Mouse (Mus musculus) brain, embryonic 14.5 days (tissue): ENCODE measurements at regions not wholly inside any gene's neighbourhood (a gene's known extent, or its start where the extent isn't known, plus 50 kb on each side); places are given as distances from the start of the nearest gene placed in this dataset.
A peak's percentile ranks its signal among the peaks of the same experiment; 100 is the strongest.

ENCODE experiments used
- DNase-seq: peaks from one replicate; pipeline ENCODE4 v3.0.0-alpha.2; 2011; ENCODE audit warnings: low read depth
- CTCF ChIP-seq: fragments of 200-500 bp; IDR thresholded peaks from 2 replicates; pipeline ENCODE4 v1.5.1; 2012; ENCODE audit warnings: inconsistent platforms, mild to moderate bottlenecking, moderate library complexity, borderline replicate concordance; ENCODE audit not compliant: insufficient read depth, insufficient read length; ENCODE audit errors: extremely low read depth
- POLR2A ChIP-seq: fragments of 200-500 bp; IDR thresholded peaks from 2 replicates; pipeline ENCODE4 v1.6.1; 2012; ENCODE audit warnings: mild to moderate bottlenecking, inconsistent platforms, borderline replicate concordance; ENCODE audit not compliant: poor library complexity, insufficient read depth, insufficient read length, severe bottlenecking; ENCODE audit errors: extremely low read depth

- TF ChIP-seq POLR2A (no peak), CTCF (no peak)
- DNase-seq, result peak; percentile 34
These were observed 123.5 kb downstream of the Ly86 start for GRCm38 (mm10) chr13:37468304-37469178.

- peak; percentile 63 for DNase-seq
- TF ChIP-seq CTCF (no peak), POLR2A (no peak)
These were observed 125.4 kb downstream of the Ly86 start for GRCm38 (mm10) chr13:37470230-37470907.

DNA sequence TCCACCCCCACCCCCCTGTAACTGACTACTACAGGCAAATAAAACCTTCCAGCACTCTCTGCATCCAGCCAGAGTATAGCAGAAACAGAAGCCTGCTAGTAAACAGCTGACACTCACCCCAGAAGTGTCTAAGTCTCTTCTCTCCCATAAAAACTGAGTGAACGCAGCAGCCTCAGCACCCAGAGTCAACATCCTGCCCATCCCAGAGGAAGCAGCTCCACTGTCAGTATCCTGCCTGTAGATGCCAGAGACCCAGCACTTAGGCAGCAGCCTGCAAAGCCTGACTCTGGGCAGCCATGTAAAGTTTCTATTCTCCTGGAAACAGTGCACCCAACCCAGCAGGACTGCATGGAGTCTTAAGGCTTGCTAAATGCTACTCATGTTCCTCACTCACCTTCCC, 128.4 kb downstream of the Ly86 start:
- DNase-seq, result no peak
- TF ChIP-seq POLR2A (no peak), CTCF (no peak)

GRCm38 (mm10) chr13:37475804-37476203, 130.8 kb downstream of the Ly86 start:
- TF ChIP-seq CTCF (no peak), POLR2A (no peak)
- DNase-seq, result no peak

- TF ChIP-seq CTCF, result no peak
- no peak for TF ChIP-seq POLR2A
- DNase-seq, result no peak
These were observed 131.4 kb downstream of the Ly86 start for GRCm38 (mm10) chr13:37476256-37477053.

DNA sequence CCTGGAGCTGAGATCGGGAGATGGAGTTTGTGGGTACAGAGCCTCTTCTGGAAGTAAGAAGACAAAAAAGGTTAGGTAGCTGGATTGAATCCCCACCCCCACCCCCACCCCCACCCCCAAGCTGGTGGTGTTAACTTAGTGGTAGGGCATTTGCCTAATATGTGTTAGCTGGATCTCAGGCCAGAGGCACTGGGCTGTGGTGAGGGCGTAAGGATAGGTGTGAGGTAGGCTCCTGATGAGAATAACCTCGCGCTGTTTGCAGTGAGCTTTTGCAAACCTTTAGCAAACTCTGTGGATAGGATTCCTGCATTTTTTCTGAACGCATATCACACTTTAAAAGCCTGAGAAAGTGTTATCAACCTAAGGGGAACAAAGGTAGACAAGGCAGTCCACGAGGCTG, 132.3 kb downstream of the Ly86 start:
- DNase-seq, result no peak
- TF ChIP-seq CTCF (no peak), POLR2A (no peak)

DNA sequence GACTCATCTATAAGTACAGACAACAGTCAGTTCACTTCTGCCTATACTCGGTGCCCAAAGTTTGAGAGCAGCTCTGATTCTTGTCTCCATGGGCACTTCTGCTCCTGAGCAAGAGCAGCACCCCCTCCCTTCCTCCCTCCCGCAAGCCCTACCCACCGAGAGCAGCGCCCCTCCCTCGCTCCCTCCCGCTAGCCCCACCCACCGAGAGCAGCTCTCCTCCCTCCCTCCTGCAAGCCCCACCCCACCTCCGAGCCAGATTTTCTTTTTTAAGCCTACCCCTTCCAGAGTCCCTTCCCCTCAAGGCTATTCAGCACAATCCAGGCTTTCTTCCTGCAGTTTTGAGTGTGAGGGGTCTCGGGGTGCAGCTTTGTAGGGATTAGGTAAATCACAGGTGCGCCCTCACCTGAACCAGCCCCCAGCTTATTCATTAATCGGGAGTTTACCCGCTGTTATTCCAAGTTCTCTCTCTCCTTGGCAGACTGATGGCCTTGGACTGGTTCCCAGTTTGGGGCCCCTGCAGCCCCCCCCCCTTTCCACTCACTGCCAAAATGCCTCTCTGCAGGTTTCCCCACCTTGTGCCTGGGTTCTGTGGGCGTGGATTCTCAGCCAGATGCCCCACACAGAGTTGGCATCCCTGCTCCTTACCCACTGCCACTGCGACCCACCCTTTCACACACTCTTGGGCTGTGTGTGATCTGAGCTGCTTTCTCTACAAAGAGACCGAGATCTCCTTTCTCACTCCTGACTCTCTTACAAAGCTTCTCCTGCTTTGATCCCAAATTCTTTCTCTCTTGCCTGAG, 132.9 kb downstream of the Ly86 start:
- DNase-seq, result peak; percentile 92
- TF ChIP-seq POLR2A, result no peak
- no peak for TF ChIP-seq CTCF

- no peak for DNase-seq
- TF ChIP-seq CTCF, result no peak
- no peak for TF ChIP-seq POLR2A
These were observed 134.2 kb downstream of the Ly86 start for GRCm38 (mm10) chr13:37479182-37479691.

GRCm38 (mm10) chr13:37481514-37481913, 136.5 kb downstream of the Ly86 start:
- TF ChIP-seq CTCF (no peak), POLR2A (no peak)
- DNase-seq, result no peak

DNA sequence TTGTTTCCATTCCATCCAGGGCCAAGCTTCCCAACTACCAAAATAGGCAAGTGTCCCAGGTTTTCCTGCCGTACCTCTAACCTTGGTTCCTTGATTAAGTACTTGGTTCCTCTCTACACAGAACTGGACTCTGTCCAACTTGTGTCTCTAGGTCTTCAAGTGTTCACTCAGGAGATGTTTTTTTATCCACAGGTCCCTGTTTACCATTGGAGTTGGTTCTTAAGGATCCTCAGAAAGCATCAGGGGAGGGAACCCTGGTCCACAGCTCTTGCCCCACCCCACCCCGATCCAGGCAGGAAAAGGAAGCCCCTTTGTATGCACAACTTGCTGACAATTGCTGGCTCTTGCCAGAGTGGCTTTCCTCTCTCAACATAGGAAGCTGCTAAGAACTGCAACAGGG, 137.0 kb downstream of the Ly86 start:
- peak; percentile 15 for DNase-seq
- TF ChIP-seq CTCF, result no peak
